Mouse (Mus musculus) MEL (cell line): Measurements from ENCODE around the gene Igfn1. TPM values are rescaled to one million over a fixed set of nuclear protein-coding genes. Genes with fewer than 3 reads are reported as not detected.

Source experiments
- DNase-seq: peaks from one replicate; pipeline ENCODE4 v3.0.0; 2011; ENCODE audit warnings: low read depth, low spot score
- H3K27ac ChIP-seq: 2 replicates; pipeline ENCODE4 v1.5.1; 2012; ENCODE audit warnings: low read depth, mild to moderate bottlenecking, control low read depth, low read length, moderate library complexity; ENCODE audit not compliant: control insufficient read depth
- H3K27me3 ChIP-seq, 2 experiments: fragments of 150-350 bp in 1 of 2; sonication (generic) in 1 of 2; 2 replicates each; pipeline ENCODE4 v1.6.1; 2012; ENCODE audit warnings: low read length in 2 of 2, mild to moderate bottlenecking in 2 of 2, improper control_type of control experiment in 1 of 2, moderate library complexity in 1 of 2; ENCODE audit not compliant: insufficient read depth in 2 of 2, control insufficient read depth in 1 of 2
- H3K36me3 ChIP-seq, 2 experiments: 2 replicates each; pipeline ENCODE4 v1.6.1; 2012 to 2014; ENCODE audit warnings: low read length in 2 of 2, improper control_type of control experiment in 1 of 2, inconsistent platforms in 1 of 2, mild to moderate bottlenecking in 1 of 2; ENCODE audit not compliant: insufficient read depth in 2 of 2, control insufficient read depth in 1 of 2
- H3K4me1 ChIP-seq, 2 experiments: fragments of 150-350 bp in 1 of 2; sonication (generic) in 1 of 2; 2 replicates each; pipeline ENCODE4 v1.6.1; 2012; ENCODE audit warnings: low read length in 2 of 2, improper control_type of control experiment in 1 of 2, mild to moderate bottlenecking in 1 of 2; ENCODE audit not compliant: insufficient read depth in 2 of 2, control insufficient read depth in 1 of 2
- H3K4me3 ChIP-seq, 2 experiments: fragments of 150-350 bp in 1 of 2; sonication (generic) in 1 of 2; 2 replicates each; pipeline ENCODE4 v1.5.1; 2012; ENCODE audit warnings: low read depth in 2 of 2, low read length in 2 of 2, mild to moderate bottlenecking in 2 of 2, moderate library complexity in 2 of 2, control low read depth in 1 of 2, improper control_type of control experiment in 1 of 2; ENCODE audit not compliant: control insufficient read depth in 1 of 2, insufficient read depth in 1 of 2
- H3K79me2 ChIP-seq: 2 replicates; pipeline ENCODE4 v1.6.1; 2012; ENCODE audit warnings: mild to moderate bottlenecking, low read length, moderate library complexity; ENCODE audit not compliant: control insufficient read depth, poor library complexity, insufficient read depth
- H3K9ac ChIP-seq: 2 replicates; pipeline ENCODE4 v1.6.1; 2012; ENCODE audit warnings: low read depth, mild to moderate bottlenecking, control low read depth, low read length, moderate library complexity; ENCODE audit not compliant: control insufficient read depth, poor library complexity, severe bottlenecking
- H3K9me3 ChIP-seq: fragments of 150-350 bp; sonication (generic); replicated peaks from 2 replicates; pipeline ENCODE4 v1.6.1; 2012; ENCODE audit warnings: mild to moderate bottlenecking, low read length, improper control_type of control experiment, moderate library complexity; ENCODE audit not compliant: insufficient read depth
- CHD2 ChIP-seq: IDR thresholded peaks from 2 replicates; pipeline ENCODE4 v1.6.1; 2011; ENCODE audit warnings: low read length, improper control_type of control experiment
- CTCF ChIP-seq, 3 experiments: IDR thresholded peaks in 2 of 3; conservative IDR thresholded peaks in 1 of 3; 2 replicates each; pipeline ENCODE4 v1.5.1; 2011 to 2012; ENCODE audit warnings: low read length in 3 of 3, low read depth in 2 of 3, mild to moderate bottlenecking in 2 of 3, improper control_type of control experiment in 1 of 3, inconsistent platforms in 1 of 3, mixed read lengths in 1 of 3, moderate library complexity in 1 of 3; ENCODE audit not compliant: control insufficient read depth in 1 of 3, insufficient read depth in 1 of 3, poor library complexity in 1 of 3, severe bottlenecking in 1 of 3
- EP300 ChIP-seq, 2 experiments: IDR thresholded peaks; 2 replicates each; pipeline ENCODE4 v1.6.1; 2011; ENCODE audit warnings: improper control_type of control experiment in 2 of 2, low read length in 2 of 2, low read depth in 1 of 2, mild to moderate bottlenecking in 1 of 2
- MAX ChIP-seq: IDR thresholded peaks from 2 replicates; pipeline ENCODE4 v1.6.1; 2011; ENCODE audit warnings: low read length, improper control_type of control experiment
- MAZ ChIP-seq: IDR thresholded peaks from 2 replicates; pipeline ENCODE4 v1.6.1; 2012; ENCODE audit warnings: low read depth, mild to moderate bottlenecking, inconsistent platforms, low read length, improper control_type of control experiment
- MYB ChIP-seq: IDR thresholded peaks from 2 replicates; pipeline ENCODE4 v1.6.1; 2011; ENCODE audit warnings: mild to moderate bottlenecking, low read depth, low read length, improper control_type of control experiment
- MYC ChIP-seq: IDR thresholded peaks from 2 replicates; pipeline ENCODE4 v1.6.1; 2011; ENCODE audit warnings: low read depth, mild to moderate bottlenecking, low read length, improper control_type of control experiment, moderate library complexity
- RAD21 ChIP-seq: IDR thresholded peaks from 2 replicates; pipeline ENCODE4 v1.6.1; 2011; ENCODE audit warnings: mild to moderate bottlenecking, low read depth, low read length, improper control_type of control experiment
- RCOR1 ChIP-seq: IDR thresholded peaks from 2 replicates; pipeline ENCODE4 v1.6.1; 2012; ENCODE audit warnings: low read depth, mild to moderate bottlenecking, inconsistent platforms, low read length, improper control_type of control experiment
- SIN3A ChIP-seq: IDR thresholded peaks from 2 replicates; pipeline ENCODE4 v1.6.1; 2012; ENCODE audit warnings: low read length, improper control_type of control experiment, inconsistent platforms
- SMC3 ChIP-seq: IDR thresholded peaks from 2 replicates; pipeline ENCODE4 v1.6.1; 2011; ENCODE audit warnings: low read depth, low read length, improper control_type of control experiment
- TAL1 ChIP-seq: IDR thresholded peaks from 2 replicates; pipeline ENCODE4 v1.6.1; 2012; ENCODE audit warnings: mild to moderate bottlenecking, inconsistent platforms, low read length, moderate library complexity, mixed read lengths
- TBP ChIP-seq: IDR thresholded peaks from 2 replicates; pipeline ENCODE4 v1.8.0; 2011; ENCODE audit warnings: low read depth, low read length, improper control_type of control experiment
- UBTF ChIP-seq: IDR thresholded peaks from 2 replicates; pipeline ENCODE4 v1.6.1; 2012; ENCODE audit warnings: low read depth, mild to moderate bottlenecking, inconsistent platforms, low read length, improper control_type of control experiment, moderate library complexity, borderline replicate concordance; ENCODE audit not compliant: insufficient read depth
- USF1 ChIP-seq: IDR thresholded peaks from 2 replicates; pipeline ENCODE4 v1.6.1; 2014; ENCODE audit warnings: low read depth, mild to moderate bottlenecking, inconsistent platforms, low read length, improper control_type of control experiment, moderate library complexity
- USF2 ChIP-seq, 2 experiments: IDR thresholded peaks; 2 replicates each; pipeline ENCODE4 v1.6.1; 2011 to 2012; ENCODE audit warnings: improper control_type of control experiment in 2 of 2, low read length in 2 of 2, borderline replicate concordance in 1 of 2, inconsistent platforms in 1 of 2, low read depth in 1 of 2, mild to moderate bottlenecking in 1 of 2; ENCODE audit not compliant: insufficient read depth in 1 of 2
- ZC3H11A ChIP-seq: IDR thresholded peaks from 2 replicates; pipeline ENCODE4 v1.6.1; 2012; ENCODE audit warnings: low read depth, mild to moderate bottlenecking, inconsistent platforms, low read length, improper control_type of control experiment
- polyA plus RNA-seq, 2 experiments: library from polyadenylated mRNA; stranded (reverse) in 1 of 2; unstranded in 1 of 2; fragments of >175 nt in 1 of 2; fragments of >200 nt in 1 of 2; gene quantifications; 2 replicates each; pipeline versions ENCODE4 v1.2.1 to v1.2.4; 2012; ENCODE audit warnings: low replicate concordance in 2 of 2, low read depth in 1 of 2; ENCODE audit not compliant: insufficient read length in 2 of 2, insufficient read depth in 1 of 2, missing spikeins in 1 of 2
- total RNA-seq: library from RNA; depleted of rRNA; stranded (reverse); fragments of 300-350 nt; gene quantifications from 2 replicates; pipeline ENCODE4 v1.2.3, GENCODE M21; 2012

Igfn1 gene
- total and polyA plus RNA-seq, 3 experiments = 0.14 to 0.15 TPM; not detected in 1

GRCm38 (mm10) chr1:136047432-136047831 lies 41.3 kb upstream of the Igfn1 start:
- Histone ChIP-seq H3K27me3 (no peaks in the 10 kb centered on the region), H3K9me3 (no peaks in the 10 kb centered on the region), H3K27ac (no peak overlapping the region), H3K9ac (no peak overlapping the region), H3K36me3 (peaks cover 0 to 12% of the 10 kb centered on the region in 2 experiments; a peak in 2 of 4 replicates), H3K79me2 (no peaks in the 10 kb centered on the region), H3K4me1 (peaks cover 2 to 13% of the 10 kb centered on the region in 2 experiments; a peak in 3 of 4 replicates), H3K4me3 (no peak overlapping the region)
- peak; percentile 31 for TF ChIP-seq ZC3H11A
- TF ChIP-seq RAD21 = peak; percentile 45
- no peak for TF ChIP-seq TBP
- TF ChIP-seq SMC3 = peak; percentile 50
- TF ChIP-seq CTCF (IDR thresholded peaks at IDR 0.05 in 2 of 3, conservative IDR thresholded peaks at IDR 0.05 in 1 of 3; ENCODE audit: control insufficient read depth in 1 of 3, insufficient read depth in 1 of 3, low read depth in 2 of 3, low read length in 3 of 3, poor library complexity in 1 of 3, severe bottlenecking in 1 of 3) = peak; percentile 43 to 58 (median 50)
- no peak for TF ChIP-seq EP300 (IDR thresholded peaks at IDR 0.05; ENCODE audit: low read depth in 1 of 2, low read length in 2 of 2)
- TF ChIP-seq SIN3A = no peak
- peak; percentile 56 for DNase-seq

- TF ChIP-seq CTCF (IDR thresholded peaks at IDR 0.05 in 2 of 3, conservative IDR thresholded peaks at IDR 0.05 in 1 of 3; ENCODE audit: control insufficient read depth in 1 of 3, insufficient read depth in 1 of 3, low read depth in 2 of 3, low read length in 3 of 3, poor library complexity in 1 of 3, severe bottlenecking in 1 of 3) (peak; percentile 82 to 85 (median 83)), SIN3A (no peak), RAD21 (peak; percentile 50), EP300 (IDR thresholded peaks at IDR 0.05; ENCODE audit: low read depth in 1 of 2, low read length in 2 of 2) (no peak), CHD2 (no peak), MYC (no peak), SMC3 (peak; percentile 86), UBTF (no peak), ZC3H11A (peak; percentile 43; the same call in 1 of the 2 replicates)
- H3K79me2 ChIP-seq = no peaks in the 10 kb centered on the region
- H3K4me1 ChIP-seq = peaks cover 2 to 13% of the 10 kb centered on the region in 2 experiments; a peak in 3 of 4 replicates
- DNase-seq = peak; percentile 70
- peaks cover 0 to 12% of the 10 kb centered on the region in 2 experiments; a peak in 2 of 4 replicates for H3K36me3 ChIP-seq
- no peaks in the 10 kb centered on the region for H3K27me3 ChIP-seq
- H3K4me3 ChIP-seq = no peak overlapping the region
- no peak overlapping the region for H3K27ac ChIP-seq
- no peaks in the 10 kb centered on the region for H3K9me3 ChIP-seq
- H3K9ac ChIP-seq = no peak overlapping the region
Measured at GRCm38 (mm10) chr1:136045774-136046173, 39.6 kb upstream of the Igfn1 start.

- no peak overlapping the region for H3K4me3 ChIP-seq
- H3K4me1 ChIP-seq = no peaks in the 10 kb centered on the region
- no peaks in the 10 kb centered on the region for H3K27me3 ChIP-seq
- no peaks in the 10 kb centered on the region for H3K36me3 ChIP-seq
- no peaks in the 10 kb centered on the region for H3K79me2 ChIP-seq
- H3K27ac ChIP-seq = no peak overlapping the region
- no peak for DNase-seq
- TF ChIP-seq MYC = no peak
- TF ChIP-seq USF2 (IDR thresholded peaks at IDR 0.05; ENCODE audit: borderline replicate concordance in 1 of 2, insufficient read depth in 1 of 2, low read depth in 1 of 2, low read length in 2 of 2) = no peak
- TF ChIP-seq SIN3A = no peak
- TF ChIP-seq USF1 = no peak
- no peak for TF ChIP-seq TAL1
- no peak for TF ChIP-seq MAZ
- no peak for TF ChIP-seq TBP
- no peak for TF ChIP-seq UBTF
- no peak for TF ChIP-seq RCOR1
- no peak for TF ChIP-seq MAX
- TF ChIP-seq MYB = no peak
- no peaks in the 10 kb centered on the region for H3K9me3 ChIP-seq
- H3K9ac ChIP-seq = no peak overlapping the region
Measured at GRCm38 (mm10) chr1:136040874-136041273, 34.7 kb upstream of the Igfn1 start.
